Mouse (Mus musculus) lung, adult 2 months (tissue): ENCODE results near the gene Olfr850. TPM values are rescaled to one million over a fixed set of nuclear protein-coding genes. Genes with fewer than 3 reads are reported as not detected.

Experiments used
- DNase-seq: peaks from one replicate; pipeline ENCODE4 v3.0.0; 2022
- H3K4me1 ChIP-seq: fragments of 200-500 bp; 2 replicates; pipeline ENCODE4 v1.6.1; 2011; ENCODE audit warnings: low read length; ENCODE audit not compliant: control insufficient read depth, insufficient read depth
- H3K4me3 ChIP-seq: fragments of 200-500 bp; replicated peaks from 2 replicates; pipeline ENCODE3; 2011; ENCODE audit warnings: low read depth, mild to moderate bottlenecking, control low read depth, low read length; ENCODE audit errors: extremely low read depth
- CTCF ChIP-seq: fragments of 200-500 bp; IDR thresholded peaks from 2 replicates; pipeline ENCODE4 v1.5.1; 2011; ENCODE audit warnings: mild to moderate bottlenecking, low read length, control low read depth; ENCODE audit not compliant: insufficient read depth
- POLR2A ChIP-seq: fragments of 200-500 bp; IDR thresholded peaks from 2 replicates; pipeline ENCODE4 v1.6.1; 2011; ENCODE audit warnings: low read depth, mild to moderate bottlenecking, control low read depth, low read length, borderline replicate concordance; ENCODE audit errors: extremely low read depth
- WGBS: fragments of 180-500 bp; shearing (Covaris S2); methylation state at CpG from one replicate; pipeline ENCODE4 v1.1.7; 2018; 5-methylcytosine and 5-hydroxymethylcytosine counted together
- polyA plus RNA-seq: library from polyadenylated mRNA; depleted of rRNA; stranded (reverse); fragments of >200 nt; gene quantifications from 2 replicates; pipeline ENCODE4 v1.2.3, GENCODE M21; 2012; rRNA removed

Olfr850 gene
- not detected in 2 replicates for polyA plus RNA-seq

GRCm38 (mm10) chr9:19478148-19478547, at the start of gene Olfr850:
Gene Olfr850 (minus strand): TSS chr9:19478248.
- no peaks in the 10 kb centered on the region for H3K4me1 ChIP-seq

GRCm38 (mm10) chr9:19492995-19493394, 14.9 kb upstream of the Olfr850 start, which contains the start of gene Olfr851:
Gene Olfr851 (plus strand): TSS chr9:19493295.
- TF ChIP-seq POLR2A: no peak
- TF ChIP-seq CTCF: no peak
- Histone ChIP-seq H3K4me1 (no peaks in the 10 kb centered on the region), H3K4me3 (no peak within 1 kb of the TSS)
- DNase-seq: no peak

More at GRCm38 (mm10) chr9:19478148-19478547, at the start of gene Olfr850:
- no peak for DNase-seq
- TF ChIP-seq CTCF: no peak
- no peak for TF ChIP-seq POLR2A
- no peak within 1 kb of the TSS for H3K4me3 ChIP-seq

GRCm38 (mm10) chr9:19439966-19440365, 38.1 kb downstream of the Olfr850 start, which contains the start of gene Olfr849:
Gene Olfr849 (plus strand): TSS chr9:19440266.
- no peak for DNase-seq

More at GRCm38 (mm10) chr9:19439966-19440365, 38.1 kb downstream of the Olfr850 start, which contains the start of gene Olfr849:
- Histone ChIP-seq H3K4me1 (no peaks in the 10 kb centered on the region), H3K4me3 (no peak within 1 kb of the TSS)
- WGBS: 75% methylated on average over 2 of the region's 2 CpGs
- TF ChIP-seq CTCF (no peak), POLR2A (no peak)

Other genes with a start within 250 kb of the Olfr850 start
- gene Olfr843, start 226.3 kb downstream of the Olfr850 start, polyA plus RNA-seq: not detected in 2 replicates
- gene Olfr844, start 161.9 kb downstream of the Olfr850 start, polyA plus RNA-seq: not detected in 2 replicates
- not detected in 2 replicates for gene Olfr845, start 141.8 kb downstream of the Olfr850 start, polyA plus RNA-seq
- not detected in 2 replicates for gene Olfr846, start 114.2 kb downstream of the Olfr850 start, polyA plus RNA-seq
- not detected in 2 replicates for gene Olfr847, start 99.6 kb downstream of the Olfr850 start, polyA plus RNA-seq
- gene Olfr849, start 38.0 kb downstream of the Olfr850 start, polyA plus RNA-seq: not detected in 2 replicates
- not detected in 2 replicates for gene Olfr851, start 15.0 kb upstream of the Olfr850 start, polyA plus RNA-seq
- not detected in 2 replicates for gene Olfr853, start 62.8 kb upstream of the Olfr850 start, polyA plus RNA-seq
- not detected in 2 replicates for gene Olfr854, start 89.1 kb upstream of the Olfr850 start, polyA plus RNA-seq
- not detected in 2 replicates for gene Olfr855, start 104.4 kb upstream of the Olfr850 start, polyA plus RNA-seq
- 5.6 and 7.4 TPM in 2 replicates for gene Zfp317, start 143.9 kb upstream of the Olfr850 start, polyA plus RNA-seq
- not detected in 2 replicates for gene Olfr857, start 231.2 kb upstream of the Olfr850 start, polyA plus RNA-seq